Mouse (Mus musculus) heart, adult 11 months (tissue): ENCODE results near the gene Pde4d.

ENCODE experiments used
- DNase-seq: peaks from one replicate; pipeline ENCODE4 v3.0.0; 2022

Gene Pde4d

GRCm38 (mm10) chr13:109722237-109723119 is 1272.7 kb downstream of the Pde4d start:
- DNase-seq, result no peak

- DNase-seq, result no peak
These were observed 1277.6 kb downstream of the Pde4d start for GRCm38 (mm10) chr13:109727346-109727745.

- DNase-seq, result no peak
These were observed 1279.9 kb downstream of the Pde4d start for GRCm38 (mm10) chr13:109729612-109730011.

GRCm38 (mm10) chr13:109732655-109733376 is 1283.1 kb downstream of the Pde4d start:
- no peak for DNase-seq

GRCm38 (mm10) chr13:109736290-109737078 is 1286.7 kb downstream of the Pde4d start:
- no peak for DNase-seq

- DNase-seq, result no peak
These were observed 1296.7 kb downstream of the Pde4d start for GRCm38 (mm10) chr13:109746492-109746891.

- DNase-seq, result no peak
These were observed 1302.6 kb downstream of the Pde4d start for GRCm38 (mm10) chr13:109752236-109752863.

GRCm38 (mm10) chr13:109756854-109757253 is 1307.1 kb downstream of the Pde4d start:
- DNase-seq, result no peak

- DNase-seq, result no peak
These were observed 1309.5 kb downstream of the Pde4d start for GRCm38 (mm10) chr13:109759201-109759600.

GRCm38 (mm10) chr13:109761081-109761480 is 1311.3 kb downstream of the Pde4d start:
- no peak for DNase-seq

- DNase-seq, result no peak
These were observed 1325.0 kb downstream of the Pde4d start for GRCm38 (mm10) chr13:109774791-109775190.

GRCm38 (mm10) chr13:109775197-109775596 is 1325.4 kb downstream of the Pde4d start:
- no peak for DNase-seq

GRCm38 (mm10) chr13:109776116-109776515 is 1326.4 kb downstream of the Pde4d start:
- peak; percentile 97 for DNase-seq

GRCm38 (mm10) chr13:109776995-109777394 is 1327.2 kb downstream of the Pde4d start:
- no peak for DNase-seq

GRCm38 (mm10) chr13:109777441-109777840 is 1327.7 kb downstream of the Pde4d start:
- DNase-seq, result no peak

- no peak for DNase-seq
These were observed 1328.6 kb downstream of the Pde4d start for GRCm38 (mm10) chr13:109778297-109778835.

- no peak for DNase-seq
These were observed 1331.7 kb downstream of the Pde4d start for GRCm38 (mm10) chr13:109781466-109781865.

GRCm38 (mm10) chr13:109788604-109789003 is 1338.9 kb downstream of the Pde4d start:
- no peak for DNase-seq

- peak; percentile 75 for DNase-seq
These were observed 1339.4 kb downstream of the Pde4d start for GRCm38 (mm10) chr13:109789151-109789550.

- peak; percentile 34 for DNase-seq
These were observed 1340.4 kb downstream of the Pde4d start for GRCm38 (mm10) chr13:109790045-109790715.

- DNase-seq, result no peak
These were observed 1344.2 kb downstream of the Pde4d start for GRCm38 (mm10) chr13:109793918-109794317.

- no peak for DNase-seq
These were observed 1348.9 kb downstream of the Pde4d start for GRCm38 (mm10) chr13:109798651-109799050.
